Mouse (Mus musculus): Measurements from ENCODE around the gene Hacd2. TPM values are rescaled to one million over a fixed set of nuclear protein-coding genes. Genes with fewer than 3 reads are reported as not detected.
A peak's percentile ranks its signal among the peaks of the same experiment; 100 is the strongest.

Gene Hacd2
- polyA plus RNA-seq, 1 experiment, result 44.7 TPM

GRCm38 (mm10) chr16:35051066-35051465 lies 28.8 kb downstream of the Hacd2 start:
- no peak for DNase-seq (ENCODE audit: extremely low spot score in 1 of 2, low spot score in 1 of 2)

GRCm38 (mm10) chr16:35052191-35052590 lies 30.0 kb downstream of the Hacd2 start:
- no peak for DNase-seq (ENCODE audit: extremely low spot score in 1 of 2, low spot score in 1 of 2)

GRCm38 (mm10) chr16:35054432-35055193 lies 32.4 kb downstream of the Hacd2 start:
- DNase-seq (ENCODE audit: extremely low spot score in 1 of 2, low spot score in 1 of 2), result no peak

GRCm38 (mm10) chr16:35055194-35055506 lies 32.9 kb downstream of the Hacd2 start:
- DNase-seq (ENCODE audit: extremely low spot score in 1 of 2, low spot score in 1 of 2), result peak; percentile 43 to 45

GRCm38 (mm10) chr16:35055861-35056260 lies 33.6 kb downstream of the Hacd2 start:
- no peak for DNase-seq (ENCODE audit: extremely low spot score in 1 of 2, low spot score in 1 of 2)

GRCm38 (mm10) chr16:35056306-35056705 lies 34.1 kb downstream of the Hacd2 start:
- DNase-seq (ENCODE audit: extremely low spot score in 1 of 2, low spot score in 1 of 2), result peak in 1 of 2 experiments; percentile 82

GRCm38 (mm10) chr16:35056786-35057185 lies 34.6 kb downstream of the Hacd2 start:
- DNase-seq (ENCODE audit: extremely low spot score in 1 of 2, low spot score in 1 of 2), result no peak

- peak in 1 of 2 experiments; percentile 56 for DNase-seq (ENCODE audit: extremely low spot score in 1 of 2, low spot score in 1 of 2)
Measured at GRCm38 (mm10) chr16:35061017-35061416, 38.8 kb downstream of the Hacd2 start.

- DNase-seq (ENCODE audit: extremely low spot score in 1 of 2, low spot score in 1 of 2), result no peak
Measured at GRCm38 (mm10) chr16:35065724-35066123, 43.5 kb downstream of the Hacd2 start.

GRCm38 (mm10) chr16:35067095-35067494 lies 44.9 kb downstream of the Hacd2 start:
- DNase-seq (ENCODE audit: extremely low spot score in 1 of 2, low spot score in 1 of 2), result peak; percentile 25 to 53

- DNase-seq (ENCODE audit: extremely low spot score in 1 of 2, low spot score in 1 of 2), result no peak
Measured at GRCm38 (mm10) chr16:35067631-35068030, 45.4 kb downstream of the Hacd2 start.

- no peak for DNase-seq (ENCODE audit: extremely low spot score in 1 of 2, low spot score in 1 of 2)
Measured at GRCm38 (mm10) chr16:35068886-35069285, 46.7 kb downstream of the Hacd2 start.

- no peak for DNase-seq (ENCODE audit: extremely low spot score in 1 of 2, low spot score in 1 of 2)
Measured at GRCm38 (mm10) chr16:35074436-35074835, 52.2 kb downstream of the Hacd2 start.

GRCm38 (mm10) chr16:35075643-35076042 lies 53.4 kb downstream of the Hacd2 start:
- no peak for DNase-seq (ENCODE audit: extremely low spot score in 1 of 2, low spot score in 1 of 2)

- DNase-seq (ENCODE audit: extremely low spot score in 1 of 2, low spot score in 1 of 2), result no peak
Measured at GRCm38 (mm10) chr16:35093500-35093899, 71.3 kb downstream of the Hacd2 start.

- DNase-seq (ENCODE audit: extremely low spot score in 1 of 2, low spot score in 1 of 2), result no peak
Measured at GRCm38 (mm10) chr16:35097870-35098530, 75.8 kb downstream of the Hacd2 start.

- DNase-seq (ENCODE audit: extremely low spot score in 1 of 2, low spot score in 1 of 2), result no peak
Measured at GRCm38 (mm10) chr16:35101751-35102420, 79.7 kb downstream of the Hacd2 start.

- DNase-seq (ENCODE audit: extremely low spot score in 1 of 2, low spot score in 1 of 2), result no peak
Measured at GRCm38 (mm10) chr16:35102866-35103620, 80.8 kb downstream of the Hacd2 start.

- no peak for DNase-seq (ENCODE audit: extremely low spot score in 1 of 2, low spot score in 1 of 2)
Measured at GRCm38 (mm10) chr16:35107985-35108384, 85.8 kb downstream of the Hacd2 start.

- no peak for DNase-seq (ENCODE audit: extremely low spot score in 1 of 2, low spot score in 1 of 2)
Measured at GRCm38 (mm10) chr16:35109156-35109555, 86.9 kb downstream of the Hacd2 start.

Data from frontal cortex, adult 2 months (tissue).